Mouse (Mus musculus): ENCODE data around the gene Enox1. TPM values are rescaled to one million over a fixed set of nuclear protein-coding genes. Genes with fewer than 3 reads are reported as not detected.

Gene Enox1
- total RNA-seq, 1 experiment from 2014 or later, result not detected

GRCm38 (mm10) chr14:77346296-77346695 lies 189.7 kb downstream of the Enox1 start:
- ATAC-seq (replicated peaks; ENCODE audit: low read depth, poor library complexity, severe bottlenecking), result no peak

- ATAC-seq (replicated peaks; ENCODE audit: low read depth, poor library complexity, severe bottlenecking), result no peak
Measured at GRCm38 (mm10) chr14:77351803-77352352, 195.3 kb downstream of the Enox1 start.

DNA sequence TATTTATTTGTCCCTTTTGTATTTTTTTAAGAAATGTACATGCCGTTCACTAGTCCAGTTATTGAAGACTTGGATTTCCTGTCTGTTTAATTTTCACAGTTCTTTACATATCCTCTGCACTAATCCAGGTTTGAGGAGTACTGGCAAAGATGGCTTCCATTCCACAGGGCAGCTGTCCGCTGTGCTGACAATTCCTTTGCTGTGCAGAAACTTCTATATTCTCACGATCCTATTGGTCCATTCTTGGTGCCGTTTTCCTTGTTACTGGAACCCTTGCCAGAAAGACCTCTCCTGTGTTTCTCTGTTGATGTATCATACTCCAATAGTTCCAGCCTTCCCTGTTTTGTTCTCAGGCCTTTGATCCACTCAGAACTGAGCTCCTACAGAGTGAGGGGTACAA lies 206.1 kb downstream of the Enox1 start:
- no peak for ATAC-seq (replicated peaks; ENCODE audit: low read depth, poor library complexity, severe bottlenecking)

- no peak for ATAC-seq (replicated peaks; ENCODE audit: low read depth, poor library complexity, severe bottlenecking)
Measured at GRCm38 (mm10) chr14:77368411-77368810, 211.8 kb downstream of the Enox1 start.

- ATAC-seq (replicated peaks; ENCODE audit: low read depth, poor library complexity, severe bottlenecking), result no peak
Measured at GRCm38 (mm10) chr14:77369070-77369469, 212.5 kb downstream of the Enox1 start.

GRCm38 (mm10) chr14:77370521-77370920 lies 214.0 kb downstream of the Enox1 start:
- no peak for ATAC-seq (replicated peaks; ENCODE audit: low read depth, poor library complexity, severe bottlenecking)

DNA sequence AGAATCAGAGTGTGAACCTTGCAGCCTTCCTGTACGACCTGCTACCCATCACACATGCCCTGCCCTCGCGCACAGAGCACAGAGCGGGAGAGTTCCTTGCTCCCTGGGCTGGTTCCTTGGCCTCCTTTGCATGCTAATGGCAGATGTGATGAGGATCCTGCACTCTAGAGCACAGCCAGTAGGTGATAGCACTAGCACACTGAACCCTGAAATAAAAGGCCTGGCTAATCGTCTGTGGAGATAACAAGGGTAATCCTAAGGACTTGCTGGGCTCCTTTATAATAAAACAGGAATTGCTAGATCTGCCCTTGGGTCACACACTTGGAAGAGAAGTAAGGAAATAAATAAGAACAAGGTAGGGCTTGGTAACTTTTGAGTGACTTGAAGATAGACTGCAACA lies 215.4 kb downstream of the Enox1 start:
- ATAC-seq (replicated peaks; ENCODE audit: low read depth, poor library complexity, severe bottlenecking), result no peak

DNA sequence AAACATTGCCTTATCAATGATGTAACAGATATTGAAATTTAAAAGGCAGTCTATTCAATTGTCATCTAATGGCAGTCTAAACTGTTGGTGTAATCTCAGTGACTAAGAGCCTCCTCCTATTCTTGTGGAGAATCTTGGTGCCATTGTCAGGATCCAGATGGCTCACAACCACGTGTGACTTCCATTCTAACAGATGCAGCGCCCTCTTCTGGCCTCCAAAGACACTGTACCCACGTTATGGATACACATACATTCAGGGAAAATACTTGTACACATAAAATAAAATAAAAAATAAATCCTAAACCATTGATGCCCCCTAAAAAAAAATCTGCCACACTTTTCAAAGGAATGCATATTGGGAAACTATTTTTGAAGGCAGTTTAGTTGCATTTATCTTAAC lies 216.6 kb downstream of the Enox1 start:
- no peak for ATAC-seq (replicated peaks; ENCODE audit: low read depth, poor library complexity, severe bottlenecking)

DNA sequence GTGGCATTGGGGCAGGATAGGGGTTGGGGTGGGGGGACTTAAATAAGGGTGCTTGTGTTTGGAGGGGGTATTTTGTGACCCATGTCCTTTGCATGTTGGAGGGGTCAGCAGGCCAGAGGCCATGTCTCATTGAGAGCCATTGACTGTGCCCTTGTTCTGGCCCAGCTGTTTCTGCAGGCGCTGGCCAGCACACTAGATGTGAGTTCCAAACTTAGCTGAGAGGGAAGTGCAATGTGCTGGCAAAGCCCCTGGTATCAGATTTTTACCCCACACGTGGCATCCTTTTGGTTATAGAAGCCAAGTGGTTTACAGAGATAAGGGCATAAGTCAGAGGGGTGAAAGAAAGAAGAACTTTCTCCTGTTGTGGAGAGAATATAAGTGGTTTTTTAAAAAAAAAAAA lies 218.5 kb downstream of the Enox1 start:
- peak; percentile 90 for ATAC-seq (replicated peaks; ENCODE audit: low read depth, poor library complexity, severe bottlenecking)

- peak; percentile 65 for ATAC-seq (replicated peaks; ENCODE audit: low read depth, poor library complexity, severe bottlenecking)
Measured at GRCm38 (mm10) chr14:77375618-77376017, 219.1 kb downstream of the Enox1 start.

DNA sequence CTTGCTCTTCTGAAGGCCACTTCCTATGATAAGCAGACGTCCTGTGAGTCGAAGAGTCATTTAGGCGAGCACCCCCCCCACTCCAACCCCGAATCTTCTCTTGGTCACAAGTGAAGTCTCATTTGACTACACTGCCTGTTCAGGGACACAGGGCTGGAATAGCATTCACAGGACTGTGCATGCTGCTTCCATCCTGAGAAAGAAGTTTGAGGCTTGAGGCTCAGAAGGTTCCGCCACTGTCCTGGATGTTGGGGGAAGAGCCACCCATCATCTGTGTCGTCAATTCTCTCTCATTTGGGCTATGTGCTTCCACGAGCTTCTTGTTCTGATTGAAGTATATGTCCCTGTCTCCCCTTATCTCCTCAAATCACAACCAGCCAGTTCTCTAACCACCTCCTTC lies 220.2 kb downstream of the Enox1 start:
- ATAC-seq (replicated peaks; ENCODE audit: low read depth, poor library complexity, severe bottlenecking), result 0 out of 2 replicates have a peak, but pooled peaks have one; percentile 12

- no peak for ATAC-seq (replicated peaks; ENCODE audit: low read depth, poor library complexity, severe bottlenecking)
Measured at GRCm38 (mm10) chr14:77377439-77377838, 220.9 kb downstream of the Enox1 start.

GRCm38 (mm10) chr14:77377873-77378272 lies 221.3 kb downstream of the Enox1 start:
- no peak for ATAC-seq (replicated peaks; ENCODE audit: low read depth, poor library complexity, severe bottlenecking)

DNA sequence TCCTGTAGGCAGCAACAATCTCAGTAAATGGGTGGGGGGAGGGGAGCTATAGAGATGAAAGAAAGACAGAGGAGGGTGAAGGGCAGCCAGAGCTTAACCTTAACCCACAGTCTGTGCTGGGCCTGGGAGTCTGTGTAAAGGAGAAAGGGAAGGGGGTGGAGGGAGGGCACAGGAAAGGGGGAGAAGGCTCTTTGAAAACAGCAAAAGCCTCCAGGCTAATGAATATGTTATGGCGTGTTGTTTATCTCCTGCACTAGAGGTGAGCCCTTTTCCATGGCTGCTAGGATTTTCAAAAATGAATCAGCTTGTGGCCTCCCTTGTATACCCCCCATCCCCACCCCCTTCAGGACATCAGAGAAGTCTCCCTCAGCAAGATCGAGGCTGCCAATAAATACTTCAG lies 225.0 kb downstream of the Enox1 start:
- ATAC-seq (replicated peaks; ENCODE audit: low read depth, poor library complexity, severe bottlenecking), result no peak

GRCm38 (mm10) chr14:77385621-77386020 lies 229.1 kb downstream of the Enox1 start:
- ATAC-seq (replicated peaks; ENCODE audit: low read depth, poor library complexity, severe bottlenecking), result no peak

- ATAC-seq (replicated peaks; ENCODE audit: low read depth, poor library complexity, severe bottlenecking), result no peak
Measured at GRCm38 (mm10) chr14:77387877-77388276, 231.3 kb downstream of the Enox1 start.

- ATAC-seq (replicated peaks; ENCODE audit: low read depth, poor library complexity, severe bottlenecking), result no peak
Measured at GRCm38 (mm10) chr14:77389276-77389675, 232.7 kb downstream of the Enox1 start.

GRCm38 (mm10) chr14:77392476-77392875 lies 235.9 kb downstream of the Enox1 start:
- ATAC-seq (replicated peaks; ENCODE audit: low read depth, poor library complexity, severe bottlenecking), result no peak

DNA sequence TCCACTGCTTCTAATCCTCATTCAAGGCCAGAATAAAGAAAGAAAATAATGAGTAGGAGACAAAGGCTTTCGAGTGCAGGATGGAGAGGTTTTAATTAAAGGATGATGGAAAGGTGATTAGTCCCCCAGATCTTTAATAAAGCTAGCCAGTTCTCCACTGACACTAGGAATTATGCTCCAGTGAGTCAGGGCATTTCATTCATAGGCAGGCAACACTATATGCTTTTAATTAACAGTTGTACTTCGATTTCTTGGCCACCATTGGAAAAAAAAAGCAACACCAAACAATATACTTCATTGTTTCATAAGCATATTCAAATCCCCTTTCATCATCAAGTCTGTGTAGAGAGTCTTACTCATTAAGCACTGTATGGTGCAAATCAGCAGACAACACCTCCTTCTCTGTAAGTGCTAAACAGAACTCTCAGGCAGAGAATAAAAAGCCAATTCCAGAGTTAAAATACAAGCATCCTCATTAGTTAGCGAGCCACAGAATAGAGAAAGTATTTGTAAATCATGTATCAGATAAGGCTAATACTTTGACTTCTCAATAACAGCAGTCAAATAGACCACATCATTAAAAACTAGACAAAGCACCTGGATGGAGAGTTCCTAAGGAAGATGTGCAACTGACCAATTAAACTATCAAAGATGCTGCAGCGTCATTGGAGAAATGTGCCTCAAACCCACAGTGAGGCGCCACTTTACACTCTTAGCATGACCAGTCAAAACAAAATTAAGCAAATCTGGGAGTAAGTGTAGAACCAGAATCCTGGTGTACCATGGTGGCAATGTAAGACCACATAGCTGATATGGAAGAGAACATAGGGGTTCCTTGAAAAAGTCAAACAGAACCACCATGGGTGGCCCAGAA lies 249.9 kb downstream of the Enox1 start:
- no peak for ATAC-seq (replicated peaks; ENCODE audit: low read depth, poor library complexity, severe bottlenecking)

DNA sequence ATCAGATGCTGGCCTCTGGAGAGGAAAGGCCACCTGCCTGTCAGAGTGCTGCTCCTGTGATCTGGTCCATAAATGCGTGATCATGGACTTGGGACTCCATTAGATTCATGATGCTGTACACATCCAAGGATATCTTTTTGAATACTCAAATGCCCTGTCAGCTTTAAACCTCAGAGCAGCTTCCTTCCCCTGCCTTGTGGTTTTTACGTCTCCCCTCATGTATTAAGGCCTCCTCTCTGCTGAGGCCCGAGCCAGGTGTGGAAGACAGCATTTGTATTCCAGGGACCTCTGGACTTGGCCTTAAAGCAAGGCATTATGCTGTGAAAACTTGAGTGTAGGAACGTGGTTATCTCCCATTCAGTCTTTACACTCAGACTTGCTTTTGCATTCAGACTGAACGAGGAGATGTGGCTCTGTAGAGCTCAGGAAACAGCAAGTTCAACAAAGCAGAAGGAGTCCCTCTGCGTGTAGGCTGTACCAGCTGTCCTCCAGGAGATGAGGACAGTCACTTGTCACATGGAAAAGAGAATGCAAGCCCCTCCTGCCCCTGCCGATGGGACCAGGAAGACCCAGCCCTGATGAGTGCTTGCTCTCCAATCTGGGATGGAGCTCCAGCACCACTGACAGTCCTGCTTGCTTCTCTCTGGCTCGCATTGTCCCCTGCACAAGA lies 252.8 kb downstream of the Enox1 start:
- peak; percentile 63; the same call in 1 of the 2 replicates for ATAC-seq (replicated peaks; ENCODE audit: low read depth, poor library complexity, severe bottlenecking)

- ATAC-seq (replicated peaks; ENCODE audit: low read depth, poor library complexity, severe bottlenecking), result no peak
Measured at GRCm38 (mm10) chr14:77410354-77410753, 253.8 kb downstream of the Enox1 start.
